ENCODE assay signal across 13 mouse cellular contexts in the genomic region with DNA sequence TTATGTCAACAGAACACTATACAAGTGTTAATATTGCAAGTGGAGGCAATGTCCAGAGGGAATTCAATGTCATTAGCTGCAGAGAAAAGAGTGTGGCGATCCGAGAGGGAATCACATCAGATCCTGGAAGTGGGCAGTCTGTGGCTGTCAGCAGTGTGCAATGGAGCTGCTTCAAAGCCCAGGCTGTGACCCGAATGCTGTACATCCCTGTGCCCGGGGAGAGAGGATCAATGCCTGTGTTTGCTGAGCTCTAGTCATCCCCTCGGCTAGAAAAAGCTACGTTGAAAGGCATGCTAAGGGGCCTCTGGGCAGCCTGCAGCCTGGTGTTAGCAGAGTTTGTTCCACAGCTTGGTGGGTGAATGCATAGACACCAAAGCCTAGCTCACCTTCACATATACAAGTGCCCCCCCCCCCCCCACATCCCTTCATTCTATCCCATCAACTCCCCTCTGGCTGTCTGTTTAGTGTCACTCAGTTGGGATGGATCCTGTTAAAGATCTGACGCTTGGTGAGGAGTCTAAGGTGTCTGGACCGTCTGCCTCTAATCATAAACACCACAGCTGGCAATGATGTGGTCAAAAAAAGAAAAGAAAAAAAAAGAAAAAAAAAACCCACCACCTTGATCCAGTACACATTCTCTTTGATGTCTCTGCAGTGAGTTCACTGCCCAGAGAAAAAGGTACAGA.
A peak's percentile ranks its signal among the peaks of the same experiment; 100 is the strongest.
DNase-seq lines count a peak whose midpoint lies in the region; ATAC-seq and TF ChIP-seq lines count a peak whose summit lies in the region.
"Had no signal": no experiment of that assay in that cellular context is flagged by ENCODE, and none has a peak within 500 bp of the region (broad histone marks: within the 10 kb centered on the region; RNA-seq: fewer than 3 reads in every experiment).

No protein-coding gene starts in this region.

- no peak overlapping the region for H3K9ac ChIP-seq in forebrain, embryonic 12.5 days
- no peak overlapping the region for H3K9ac ChIP-seq in forebrain, embryonic 15.5 days (replicated peaks)
- no peak overlapping the region for H3K9ac ChIP-seq in hindbrain, embryonic 11.5 days (ENCODE audit: low read depth, low read length)
- H3K9ac ChIP-seq in midbrain, embryonic 13.5 days (replicated peaks), result no peak overlapping the region

- 22% methylated on average over 8 of the region's 8 CpGs for WGBS in forebrain, embryonic 12.5 days
- WGBS in forebrain, embryonic 15.5 days, result 31% methylated on average over 8 of the region's 8 CpGs
- WGBS in hindbrain, embryonic 11.5 days, result 18% methylated on average over 8 of the region's 8 CpGs
- WGBS in midbrain, embryonic 13.5 days, result 13% methylated on average over 8 of the region's 8 CpGs
- WGBS in thymus, adult 2 months, result 91% methylated on average over 8 of the region's 8 CpGs

- DNase-seq in brain, embryonic 14.5 days (ENCODE audit: low read depth), result peak; percentile 76
- peak; percentile 51 for DNase-seq in hindbrain, embryonic 11.5 days (ENCODE audit: low spot score)
- DNase-seq in layer of hippocampus, adult 11-12 months (ENCODE audit: low spot score), result no peak
- no peak for DNase-seq in gastrocnemius, postnatal 10 days
- DNase-seq in thymus, adult 2 months, result no peak
- DNase-seq: cerebellum, adult 2 months; kidney, adult 11 months; lung, adult 2 months had no signal

- no peak overlapping the region for H3K4me3 ChIP-seq in forebrain, embryonic 12.5 days (replicated peaks)
- no peak overlapping the region for H3K4me3 ChIP-seq in forebrain, embryonic 15.5 days
- no peak overlapping the region for H3K4me3 ChIP-seq in hindbrain, embryonic 11.5 days (ENCODE audit: low read depth, low read length)
- H3K4me3 ChIP-seq in midbrain, embryonic 13.5 days (replicated peaks), result no peak overlapping the region
- no peak overlapping the region for H3K4me3 ChIP-seq in thymus, adult 2 months (ENCODE audit: control insufficient read depth, insufficient read depth, low read length)
- H3K4me3 ChIP-seq: layer of hippocampus, adult 2 months; megakaryocyte, embryonic 14.5 days had no signal

- TF ChIP-seq CTCF in brain, embryonic 14.5 days (IDR thresholded peaks at IDR 0.05; ENCODE audit: borderline replicate concordance, extremely low read depth, insufficient read depth, insufficient read length), result no peak
- no peak for TF ChIP-seq CTCF in thymus, adult 2 months (IDR thresholded peaks at IDR 0.05; ENCODE audit: borderline replicate concordance, control insufficient read depth, extremely low read depth, insufficient read depth, low read length, poor library complexity)

- no peak for TF ChIP-seq POLR2A in brain, embryonic 14.5 days (IDR thresholded peaks at IDR 0.05; ENCODE audit: borderline replicate concordance, extremely low read depth, insufficient read depth, insufficient read length, poor library complexity, severe bottlenecking)
- no peak for TF ChIP-seq POLR2A in thymus, adult 2 months (IDR thresholded peaks at IDR 0.05; ENCODE audit: control insufficient read depth, extremely low read depth, insufficient read depth, low read length, poor library complexity)

- no peak overlapping the region for H3K4me2 ChIP-seq in forebrain, embryonic 12.5 days
- no peak overlapping the region for H3K4me2 ChIP-seq in forebrain, embryonic 15.5 days (replicated peaks)
- H3K4me2 ChIP-seq in hindbrain, embryonic 11.5 days (replicated peaks; ENCODE audit: low read depth, low read length), result no peak overlapping the region
- no peak overlapping the region for H3K4me2 ChIP-seq in midbrain, embryonic 13.5 days (replicated peaks)

- peak; percentile 61 for ATAC-seq in forebrain, embryonic 12.5 days (ENCODE audit: low FRiP score)
- no peak; the same call in 1 of the 2 replicates for ATAC-seq in forebrain, embryonic 15.5 days (replicated peaks)
- ATAC-seq in hindbrain, embryonic 11.5 days (ENCODE audit: low FRiP score), result peak; percentile 59
- peak; percentile 91 for ATAC-seq in midbrain, embryonic 13.5 days

- no peaks in the 10 kb centered on the region for H3K36me3 ChIP-seq in forebrain, embryonic 12.5 days (replicated peaks)
- H3K36me3 ChIP-seq in forebrain, embryonic 15.5 days, result no peaks in the 10 kb centered on the region
- H3K36me3 ChIP-seq in hindbrain, embryonic 11.5 days (ENCODE audit: control insufficient read depth, insufficient read depth, low read length), result no peaks in the 10 kb centered on the region
- H3K36me3 ChIP-seq in midbrain, embryonic 13.5 days, result no peaks in the 10 kb centered on the region
- no peaks in the 10 kb centered on the region for H3K36me3 ChIP-seq in thymus, adult 2 months (ENCODE audit: control insufficient read depth, insufficient read depth, low read length)

- H3K4me1 ChIP-seq in forebrain, embryonic 12.5 days, result peaks cover 15% of the 10 kb centered on the region
- H3K4me1 ChIP-seq in forebrain, embryonic 15.5 days, result peaks cover 5% of the 10 kb centered on the region; the same call in 1 of the 2 replicates
- H3K4me1 ChIP-seq in hindbrain, embryonic 11.5 days (replicated peaks; ENCODE audit: control insufficient read depth, insufficient read depth, low read length), result peaks cover 6% of the 10 kb centered on the region; the same call in 1 of the 2 replicates
- peaks cover 22% of the 10 kb centered on the region for H3K4me1 ChIP-seq in midbrain, embryonic 13.5 days (replicated peaks)
- H3K4me1 ChIP-seq in thymus, adult 2 months (replicated peaks; ENCODE audit: control insufficient read depth, insufficient read depth, low read length), result no peaks in the 10 kb centered on the region
- H3K4me1 ChIP-seq: megakaryocyte, embryonic 14.5 days had no signal

- H3K9me3 ChIP-seq in forebrain, embryonic 12.5 days, result no peaks in the 10 kb centered on the region
- H3K9me3 ChIP-seq in forebrain, embryonic 15.5 days, result no peaks in the 10 kb centered on the region
- H3K9me3 ChIP-seq in hindbrain, embryonic 11.5 days (ENCODE audit: control insufficient read depth, low read length), result no peaks in the 10 kb centered on the region
- no peaks in the 10 kb centered on the region for H3K9me3 ChIP-seq in midbrain, embryonic 13.5 days
- H3K9me3 ChIP-seq: megakaryocyte, embryonic 14.5 days had no signal

- H3K27ac ChIP-seq in forebrain, embryonic 12.5 days, result 0 out of 2 replicates have a peak overlapping the region, but pooled peaks have one; percentile 19
- H3K27ac ChIP-seq in forebrain, embryonic 15.5 days (replicated peaks), result no peak overlapping the region
- 0 out of 2 replicates have a peak overlapping the region, but pooled peaks have one; percentile 39 for H3K27ac ChIP-seq in hindbrain, embryonic 11.5 days (ENCODE audit: low read depth, low read length)
- peak overlapping the region; percentile 69 for H3K27ac ChIP-seq in midbrain, embryonic 13.5 days
- no peak overlapping the region for H3K27ac ChIP-seq in thymus, adult 2 months (ENCODE audit: control insufficient read depth, insufficient read depth, low read length)
- H3K27ac ChIP-seq: layer of hippocampus, adult 2 months had no signal

- no peaks in the 10 kb centered on the region for H3K27me3 ChIP-seq in forebrain, embryonic 12.5 days
- H3K27me3 ChIP-seq in forebrain, embryonic 15.5 days, result no peaks in the 10 kb centered on the region
- H3K27me3 ChIP-seq in hindbrain, embryonic 11.5 days (ENCODE audit: control insufficient read depth, insufficient read depth, low read length), result no peaks in the 10 kb centered on the region
- peaks cover 4% of the 10 kb centered on the region; the same call in 1 of the 2 replicates for H3K27me3 ChIP-seq in midbrain, embryonic 13.5 days
- no peaks in the 10 kb centered on the region for H3K27me3 ChIP-seq in thymus, adult 2 months (ENCODE audit: control insufficient read depth, insufficient read depth, low read length)
- H3K27me3 ChIP-seq: megakaryocyte, embryonic 14.5 days had no signal

Comparison
In these comparisons a context has a peak if more than half of its experiments do, and no peak if none do; other contexts are left out.
1. H3K27ac ChIP-seq: peak in forebrain, embryonic 12.5 days (single experiment), hindbrain, embryonic 11.5 days (single experiment) and midbrain, embryonic 13.5 days (single experiment); none in forebrain, embryonic 15.5 days (single experiment) and thymus, adult 2 months (single experiment).
2. DNase-seq: peak in brain, embryonic 14.5 days (single experiment) and hindbrain, embryonic 11.5 days (single experiment); none in layer of hippocampus, adult 11-12 months (single experiment), gastrocnemius, postnatal 10 days (single experiment) and thymus, adult 2 months (single experiment).